Mouse (Mus musculus): ENCODE results near the gene Iqcf4. TPM values are rescaled to one million over a fixed set of nuclear protein-coding genes. Genes with fewer than 3 reads are reported as not detected.
"Not testable (repeated sequence)": the region's sequence is repeated elsewhere in the genome, so short reads cannot be mapped to it uniquely, and the experiment has no call there.

Gene Iqcf4
- polyA plus RNA-seq (2016; fragmentation: Nextera tagmentation; extraction: Ambion mirVana): not detected in 2 replicates

DNA sequence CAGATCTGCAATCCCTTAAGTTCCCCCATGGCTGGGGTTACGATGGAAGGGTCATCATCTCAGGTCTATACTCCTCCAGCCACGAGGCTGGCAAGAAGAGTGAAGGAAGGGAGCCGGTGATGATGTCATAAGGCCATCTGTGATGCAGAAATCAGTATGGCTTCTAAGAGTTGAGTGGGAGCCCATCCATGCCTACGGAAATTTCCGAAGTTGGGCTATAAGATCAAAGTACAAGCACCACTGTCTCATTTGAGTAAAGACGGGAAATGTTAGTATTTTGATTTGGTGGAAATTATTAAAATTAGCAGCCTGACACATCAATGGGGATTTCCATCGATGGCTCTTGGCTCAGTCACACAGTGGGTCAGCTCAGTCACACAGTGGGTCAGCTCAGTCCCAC lies at the start of gene Iqcf4:
TSS of gene Iqcf4 (minus strand) at position 101 of the 400 bp plus-strand sequence.
- no peak within 1 kb of the TSS for H3K27ac ChIP-seq (ENCODE audit: poor library complexity, severe bottlenecking)
- H3K9me3 ChIP-seq (replicated peaks): no peaks in the 10 kb centered on the region
- WGBS: 85% methylated on average over 7 of the region's 7 CpGs
- no peaks in the 10 kb centered on the region for H3K27me3 ChIP-seq (replicated peaks)
- ATAC-seq (ENCODE audit: insufficient number of reproducible peaks, low FRiP score): no peak
- no peak within 1 kb of the TSS for H3K9ac ChIP-seq
- no peaks in the 10 kb centered on the region for H3K36me3 ChIP-seq
- H3K4me3 ChIP-seq: no peak within 1 kb of the TSS
- H3K4me1 ChIP-seq (replicated peaks): no peaks in the 10 kb centered on the region
- no peak within 1 kb of the TSS for H3K4me2 ChIP-seq

DNA sequence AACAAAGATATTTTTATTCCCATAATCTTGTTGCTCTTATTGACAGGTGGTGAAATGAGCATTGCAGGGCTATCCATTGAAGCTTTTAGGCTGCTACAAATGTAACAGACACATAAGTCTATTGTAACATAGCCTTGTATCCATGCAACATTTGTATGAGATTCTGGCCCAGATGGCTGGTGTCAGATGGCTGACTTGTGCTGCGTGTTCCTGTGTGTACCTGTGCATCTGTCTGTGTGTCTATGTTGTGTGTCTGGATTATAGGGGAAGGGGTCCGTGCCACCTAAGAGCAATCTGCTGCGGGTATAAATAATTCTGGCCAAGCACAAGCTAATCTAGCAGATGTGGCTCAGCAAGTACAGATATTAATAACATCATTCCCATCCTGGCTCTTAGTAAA lies 46.7 kb upstream of the Iqcf4 start:
- Histone ChIP-seq H3K27ac (ENCODE audit: poor library complexity, severe bottlenecking) (no peak overlapping the region), H3K9me3 (replicated peaks) (no peaks in the 10 kb centered on the region), H3K4me3 (no peak overlapping the region), H3K36me3 (no peaks in the 10 kb centered on the region), H3K4me2 (no peak overlapping the region), H3K27me3 (replicated peaks) (no peaks in the 10 kb centered on the region), H3K9ac (no peak overlapping the region), H3K4me1 (replicated peaks) (no peaks in the 10 kb centered on the region)
- ATAC-seq (ENCODE audit: insufficient number of reproducible peaks, low FRiP score): no peak
- WGBS: 77% methylated on average over 3 of the region's 3 CpGs

DNA sequence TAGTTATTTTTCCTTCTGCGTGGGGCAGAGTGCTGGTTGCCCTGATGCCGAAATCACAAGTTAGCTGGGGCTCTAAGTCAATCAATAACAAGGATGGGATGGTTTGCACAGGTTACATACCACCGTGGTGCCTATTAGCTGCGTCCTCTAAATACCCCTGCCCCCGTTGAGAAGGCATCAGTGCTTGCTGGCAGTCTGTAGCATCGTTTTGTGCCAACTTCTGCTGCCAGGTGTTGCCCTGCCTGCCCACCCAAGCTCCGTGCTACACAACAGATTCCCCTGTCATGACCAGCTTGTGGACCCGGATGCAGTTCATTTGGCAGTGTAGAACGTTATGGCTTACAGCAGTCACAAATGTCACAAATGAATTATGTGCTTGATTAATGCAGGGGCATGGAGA lies 45.5 kb upstream of the Iqcf4 start:
- Histone ChIP-seq H3K9me3 (replicated peaks) (no peaks in the 10 kb centered on the region), H3K4me2 (no peak overlapping the region), H3K27ac (ENCODE audit: poor library complexity, severe bottlenecking) (no peak overlapping the region), H3K36me3 (no peaks in the 10 kb centered on the region), H3K4me1 (replicated peaks) (no peaks in the 10 kb centered on the region), H3K9ac (no peak overlapping the region), H3K4me3 (no peak overlapping the region), H3K27me3 (replicated peaks) (no peaks in the 10 kb centered on the region)
- ATAC-seq (ENCODE audit: insufficient number of reproducible peaks, low FRiP score): no peak
- WGBS: 81% methylated on average over 9 of the region's 9 CpGs

DNA sequence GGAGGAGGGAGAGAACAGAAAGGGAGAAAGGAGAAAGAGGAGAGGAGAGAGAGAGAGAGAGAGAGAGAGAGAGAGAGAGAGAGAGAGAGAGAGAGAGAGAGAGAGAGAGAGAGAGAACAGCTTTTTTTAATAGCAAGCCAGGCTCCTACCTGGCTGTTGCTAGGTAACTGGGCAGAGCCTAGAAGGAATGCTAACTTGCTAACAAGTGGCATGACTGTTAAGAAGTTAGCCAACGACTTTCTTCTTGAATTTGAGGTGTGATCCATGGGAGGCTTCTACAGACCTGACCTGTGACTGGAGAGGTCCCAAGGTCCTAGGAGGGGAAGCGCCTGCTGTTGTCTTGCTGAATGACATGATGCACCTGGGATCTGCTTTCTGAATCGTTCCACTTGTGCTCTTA lies 43.8 kb upstream of the Iqcf4 start:
- no peak for ATAC-seq (ENCODE audit: insufficient number of reproducible peaks, low FRiP score)
- Histone ChIP-seq H3K4me3 (no peak overlapping the region), H3K27ac (ENCODE audit: poor library complexity, severe bottlenecking) (no peak overlapping the region), H3K9ac (no peak overlapping the region), H3K4me2 (no peak overlapping the region), H3K27me3 (replicated peaks) (no peaks in the 10 kb centered on the region), H3K9me3 (replicated peaks) (no peaks in the 10 kb centered on the region), H3K36me3 (no peaks in the 10 kb centered on the region), H3K4me1 (replicated peaks) (no peaks in the 10 kb centered on the region)
- WGBS: 39% methylated on average over 3 of the region's 3 CpGs

DNA sequence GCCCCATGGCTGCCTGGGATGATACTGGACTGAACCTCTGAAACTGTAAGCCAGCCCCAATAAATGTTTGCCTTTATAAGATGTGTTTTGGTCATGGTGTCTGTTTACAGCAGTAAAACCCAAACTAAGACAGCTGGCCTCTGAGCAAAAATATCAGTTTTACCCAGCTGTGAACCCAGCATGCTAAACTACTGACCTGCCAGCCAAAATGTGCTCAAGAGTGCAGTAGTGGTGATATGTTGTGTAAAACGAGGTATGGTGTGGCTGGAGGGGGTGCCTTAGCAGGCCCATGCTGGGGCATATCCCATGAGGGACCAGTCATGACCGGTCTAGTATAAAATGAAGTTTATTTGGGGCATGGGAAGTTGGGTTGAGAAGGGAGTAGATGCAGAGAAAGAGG lies 43.2 kb upstream of the Iqcf4 start:
- ATAC-seq (ENCODE audit: insufficient number of reproducible peaks, low FRiP score): no peak
- Histone ChIP-seq H3K4me2 (no peak overlapping the region), H3K9ac (no peak overlapping the region), H3K4me1 (replicated peaks) (no peaks in the 10 kb centered on the region), H3K9me3 (replicated peaks) (no peaks in the 10 kb centered on the region), H3K27me3 (replicated peaks) (no peaks in the 10 kb centered on the region), H3K4me3 (no peak overlapping the region), H3K27ac (ENCODE audit: poor library complexity, severe bottlenecking) (no peak overlapping the region), H3K36me3 (no peaks in the 10 kb centered on the region)
- WGBS: 62% methylated on average over 2 of the region's 2 CpGs

DNA sequence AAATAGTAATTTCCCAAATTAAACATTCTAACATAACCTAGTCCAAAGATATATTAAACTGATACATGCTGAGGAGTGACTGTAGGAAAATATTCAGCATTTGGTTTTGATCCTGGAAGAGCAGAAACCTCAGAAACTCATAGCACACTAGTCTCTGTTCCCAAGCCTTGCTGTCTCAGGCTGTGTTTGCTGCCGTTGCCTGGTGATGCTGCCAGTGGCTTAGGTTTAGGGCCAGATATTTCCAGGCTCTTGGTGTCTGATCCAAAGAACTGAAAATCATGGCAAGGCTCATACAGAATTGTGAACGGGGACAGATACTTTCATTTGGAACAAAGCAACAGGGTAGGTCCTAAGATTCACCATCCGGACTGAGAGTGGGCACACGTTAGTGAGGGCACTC lies 39.9 kb upstream of the Iqcf4 start:
- no peaks in the 10 kb centered on the region for H3K9me3 ChIP-seq (replicated peaks)
- H3K27ac ChIP-seq (ENCODE audit: poor library complexity, severe bottlenecking): no peak overlapping the region
- no peak overlapping the region for H3K9ac ChIP-seq
- 81% methylated on average over 4 of the region's 4 CpGs for WGBS
- no peak overlapping the region for H3K4me3 ChIP-seq
- H3K4me2 ChIP-seq: no peak overlapping the region
- no peaks in the 10 kb centered on the region for H3K36me3 ChIP-seq
- no peaks in the 10 kb centered on the region for H3K4me1 ChIP-seq (replicated peaks)
- no peaks in the 10 kb centered on the region for H3K27me3 ChIP-seq (replicated peaks)
- ATAC-seq (ENCODE audit: insufficient number of reproducible peaks, low FRiP score): no peak

DNA sequence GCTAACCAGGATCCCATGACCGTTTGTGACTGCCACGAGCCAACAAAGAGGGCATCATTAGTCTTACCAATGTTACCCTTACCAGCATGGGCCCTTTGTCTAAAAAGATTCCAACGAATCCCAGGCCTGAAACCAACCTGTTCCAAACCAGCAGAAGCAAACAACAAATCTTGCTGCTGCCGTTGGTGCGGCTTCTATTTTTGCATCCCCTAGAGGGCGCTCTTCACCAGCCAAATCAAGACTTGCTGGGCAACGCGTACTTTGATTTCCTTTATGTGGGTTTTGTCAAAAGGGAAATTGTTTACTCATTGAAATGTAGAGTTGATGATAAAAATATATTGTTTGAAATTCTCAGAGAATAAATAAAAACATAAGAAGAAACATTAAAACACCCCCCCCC lies 29.8 kb upstream of the Iqcf4 start:
- H3K9me3 ChIP-seq (replicated peaks): no peaks in the 10 kb centered on the region
- H3K36me3 ChIP-seq: no peaks in the 10 kb centered on the region
- no peak overlapping the region for H3K9ac ChIP-seq
- H3K4me1 ChIP-seq (replicated peaks): peaks cover 5% of the 10 kb centered on the region
- WGBS: 31% methylated on average over 8 of the region's 8 CpGs
- peaks cover 19% of the 10 kb centered on the region for H3K27me3 ChIP-seq (replicated peaks)
- H3K4me2 ChIP-seq: no peak overlapping the region
- no peak overlapping the region for H3K4me3 ChIP-seq
- H3K27ac ChIP-seq (ENCODE audit: poor library complexity, severe bottlenecking): no peak overlapping the region
- ATAC-seq (ENCODE audit: insufficient number of reproducible peaks, low FRiP score): no peak

DNA sequence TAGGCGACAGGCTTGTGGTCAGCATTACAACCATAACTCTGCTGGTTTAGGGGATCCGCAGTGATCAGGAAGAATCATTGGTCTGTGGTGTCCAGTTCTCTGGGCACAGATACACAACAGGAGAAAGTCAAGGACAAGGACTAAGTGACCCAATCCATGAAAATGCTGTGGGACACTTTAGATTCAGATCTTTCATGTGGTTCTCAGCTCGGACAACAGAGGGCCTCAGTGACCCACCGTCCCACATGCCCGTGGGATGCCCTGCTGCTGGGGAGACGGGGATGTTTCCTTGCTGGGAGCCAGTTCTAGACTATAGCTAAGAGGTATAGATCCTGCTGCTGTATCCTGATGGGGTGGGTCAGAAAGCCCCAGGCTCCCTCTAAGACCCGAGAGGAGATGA lies 27.7 kb upstream of the Iqcf4 start:
- 36% methylated on average over 7 of the region's 7 CpGs for WGBS
- Histone ChIP-seq H3K27me3 (replicated peaks) (peaks cover 19% of the 10 kb centered on the region), H3K36me3 (no peaks in the 10 kb centered on the region), H3K4me2 (no peak overlapping the region), H3K4me1 (replicated peaks) (peaks cover 6% of the 10 kb centered on the region), H3K9ac (no peak overlapping the region), H3K27ac (ENCODE audit: poor library complexity, severe bottlenecking) (no peak overlapping the region), H3K9me3 (replicated peaks) (peaks cover 3% of the 10 kb centered on the region; the same call in 1 of the 2 replicates), H3K4me3 (no peak overlapping the region)
- ATAC-seq (ENCODE audit: insufficient number of reproducible peaks, low FRiP score): no peak

DNA sequence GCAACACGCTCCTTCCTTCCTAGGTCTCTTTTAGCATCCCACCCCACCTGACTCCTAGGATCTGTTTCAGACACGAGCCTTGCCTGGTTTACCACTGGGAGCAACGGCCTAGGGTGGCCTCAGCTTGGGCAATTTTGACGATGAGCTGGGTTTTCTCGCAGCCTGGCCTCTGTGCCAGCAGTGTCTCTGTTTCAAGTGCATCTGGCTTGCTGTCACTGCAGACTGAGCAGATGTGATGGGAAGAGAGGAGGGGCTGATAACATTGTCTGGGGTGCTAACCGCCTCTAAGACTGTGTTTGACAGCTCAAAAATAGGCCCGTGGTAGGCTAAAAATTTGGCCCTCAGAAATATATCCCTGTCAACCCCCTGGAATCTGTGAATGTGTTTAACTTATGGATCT lies 25.0 kb upstream of the Iqcf4 start:
- Histone ChIP-seq H3K9me3 (replicated peaks) (peaks cover 7% of the 10 kb centered on the region; the same call in 1 of the 2 replicates), H3K4me1 (replicated peaks) (peaks cover 6% of the 10 kb centered on the region), H3K36me3 (no peaks in the 10 kb centered on the region), H3K4me3 (no peak overlapping the region), H3K9ac (peak overlapping the region; percentile 29; the same call in 1 of the 2 replicates), H3K27me3 (replicated peaks) (peaks cover 19% of the 10 kb centered on the region), H3K4me2 (no peak overlapping the region), H3K27ac (ENCODE audit: poor library complexity, severe bottlenecking) (no peak overlapping the region)
- ATAC-seq (ENCODE audit: insufficient number of reproducible peaks, low FRiP score): no peak
- WGBS: 51% methylated on average over 7 of the region's 7 CpGs

DNA sequence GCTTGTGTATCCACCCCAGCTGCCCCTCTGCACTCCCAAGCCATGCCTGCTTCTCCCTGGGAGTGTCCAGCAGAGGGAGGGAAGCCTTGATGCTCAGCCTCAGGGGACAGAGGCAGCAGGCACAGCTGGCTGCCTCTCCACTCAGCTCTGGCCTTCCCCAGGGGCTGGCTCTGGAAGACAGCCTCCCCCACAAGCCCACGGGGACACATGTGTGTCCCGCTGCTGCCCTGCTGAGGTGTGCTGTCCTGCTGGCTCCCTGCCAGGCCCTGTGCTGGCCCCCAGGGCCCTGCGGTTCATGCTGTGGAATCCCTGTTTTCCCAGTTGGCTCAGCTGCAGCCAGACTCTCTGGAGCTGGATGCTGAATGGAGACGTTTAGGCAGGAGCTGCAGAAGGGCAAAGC lies 24.6 kb upstream of the Iqcf4 start:
- 8% methylated on average over 4 of the region's 4 CpGs for WGBS
- peaks cover 19% of the 10 kb centered on the region for H3K27me3 ChIP-seq (replicated peaks)
- peak; percentile 39 for ATAC-seq (ENCODE audit: insufficient number of reproducible peaks, low FRiP score)
- not testable (repeated sequence) for H3K4me3 ChIP-seq; H3K27ac ChIP-seq (ENCODE audit: poor library complexity, severe bottlenecking); H3K4me2 ChIP-seq; H3K4me1 ChIP-seq (replicated peaks); H3K9me3 ChIP-seq (replicated peaks); H3K36me3 ChIP-seq
- H3K9ac ChIP-seq: peak overlapping the region; percentile 29; the same call in 1 of the 2 replicates

DNA sequence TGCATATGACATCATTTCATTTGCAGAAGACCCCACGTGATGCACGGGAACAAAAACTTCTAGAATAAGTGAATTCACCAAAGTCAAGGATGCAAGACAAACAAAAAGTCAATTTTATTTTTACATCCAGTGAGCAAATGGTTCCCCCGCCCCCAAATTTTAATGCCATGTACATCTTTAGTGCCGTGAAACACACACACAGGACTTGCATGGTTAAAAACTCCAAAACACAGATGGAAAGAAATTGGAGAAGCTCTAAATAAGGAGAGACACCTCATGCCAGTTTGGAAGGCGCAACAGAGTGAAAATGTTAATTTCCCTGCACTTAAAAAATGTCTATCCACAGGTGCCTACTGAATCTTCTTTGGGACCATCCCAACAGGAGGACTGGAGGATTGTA lies 21.4 kb upstream of the Iqcf4 start:
- Histone ChIP-seq H3K36me3 (no peaks in the 10 kb centered on the region), H3K9me3 (replicated peaks) (peaks cover 7% of the 10 kb centered on the region; the same call in 1 of the 2 replicates), H3K4me2 (no peak overlapping the region), H3K27me3 (replicated peaks) (no peaks in the 10 kb centered on the region), H3K9ac (no peak overlapping the region), H3K27ac (ENCODE audit: poor library complexity, severe bottlenecking) (no peak overlapping the region), H3K4me3 (no peak overlapping the region), H3K4me1 (replicated peaks) (peaks cover 6% of the 10 kb centered on the region)
- 82% methylated on average over 5 of the region's 5 CpGs for WGBS
- no peak for ATAC-seq (ENCODE audit: insufficient number of reproducible peaks, low FRiP score)

DNA sequence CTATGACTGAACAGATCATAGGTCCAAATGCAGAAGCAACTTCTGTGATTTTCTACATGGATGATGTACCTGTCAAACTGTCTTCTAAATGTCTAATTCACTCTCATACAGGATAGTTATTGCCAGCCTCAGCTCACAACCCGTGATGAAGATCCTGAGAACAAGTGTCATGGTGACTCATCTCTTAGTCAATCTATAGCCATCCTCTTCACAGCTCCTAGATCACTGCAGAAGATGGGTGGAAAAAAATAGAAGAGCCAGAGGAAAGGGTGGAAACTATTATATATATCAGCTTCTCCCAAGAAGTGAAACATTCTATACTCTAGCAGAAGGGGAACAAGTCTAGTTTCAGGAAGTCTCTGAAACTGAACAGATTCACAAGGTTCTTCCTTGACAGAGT lies 11.8 kb upstream of the Iqcf4 start:
- Histone ChIP-seq H3K4me2 (no peak overlapping the region), H3K4me1 (replicated peaks) (no peaks in the 10 kb centered on the region), H3K9ac (no peak overlapping the region), H3K36me3 (no peaks in the 10 kb centered on the region), H3K27ac (ENCODE audit: poor library complexity, severe bottlenecking) (no peak overlapping the region), H3K27me3 (replicated peaks) (no peaks in the 10 kb centered on the region), H3K9me3 (replicated peaks) (peaks cover 4% of the 10 kb centered on the region), H3K4me3 (no peak overlapping the region)
- 65% methylated on average over 1 of the region's 1 CpGs for WGBS
- ATAC-seq (ENCODE audit: insufficient number of reproducible peaks, low FRiP score): no peak

All from heart, embryonic 12.5 days (tissue).